Mouse (Mus musculus): Measurements from ENCODE around the gene Jam2. TPM values are rescaled to one million over a fixed set of nuclear protein-coding genes. Genes with fewer than 3 reads are reported as not detected.

Jam2 gene
- total and polyA plus RNA-seq, 3 experiments: 0.38 TPM; not detected in 2

DNA sequence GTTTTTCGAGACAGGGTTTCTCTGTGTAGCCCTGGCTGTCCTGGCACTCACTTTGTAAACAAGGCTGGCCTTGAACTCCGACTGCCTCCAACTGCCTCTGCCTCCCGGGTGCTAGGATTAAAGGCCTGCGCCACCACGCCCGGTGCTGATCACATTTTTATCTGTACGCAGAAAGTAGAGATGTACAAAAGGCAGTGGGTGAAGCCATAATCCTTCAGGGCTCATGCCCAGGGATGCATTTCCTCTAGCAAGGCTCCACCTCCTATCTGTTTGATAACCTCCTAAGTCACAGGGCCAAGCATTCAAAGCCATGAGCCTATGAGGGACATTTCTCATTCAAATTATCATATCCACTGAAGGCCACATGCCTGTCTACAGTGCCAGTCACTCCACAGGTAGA lies 34.0 kb downstream of the Jam2 start:
- ATAC-seq (ENCODE audit: extremely low read depth, insufficient number of reproducible peaks, low FRiP score, poor library complexity, severe bottlenecking) (no peak), DNase-seq (ENCODE audit: low spot score) (no peak)
- Histone ChIP-seq H3K27me3 (ENCODE audit: insufficient read depth, low read length) (no peaks in the 10 kb centered on the region), H3K9me3 (replicated peaks) (no peaks in the 10 kb centered on the region), H3K4me3 (ENCODE audit: low read depth, low read length) (no peak overlapping the region), H3K4me1 (ENCODE audit: insufficient read depth, low read depth, low read length) (no peaks in the 10 kb centered on the region), H3K36me3 (replicated peaks) (no peaks in the 10 kb centered on the region)
- TF ChIP-seq GATA1 (IDR thresholded peaks at IDR 0.05; ENCODE audit: borderline replicate concordance, low read length): no peak
- no peak for TF ChIP-seq TAL1 (conservative IDR thresholded peaks at IDR 0.05; ENCODE audit: low read depth, low read length)
- TF ChIP-seq GATA2 (IDR thresholded peaks at IDR 0.05; ENCODE audit: borderline replicate concordance, low read depth, low read length): no peak
- no peak for TF ChIP-seq POLR2AphosphoS5 (IDR thresholded peaks at IDR 0.05; ENCODE audit: insufficient replicate concordance, low read depth, low read length)
- TF ChIP-seq CTCF (IDR thresholded peaks at IDR 0.05; ENCODE audit: low read depth, low read length): no peak

GRCm38 (mm10) chr16:84810254-84810653 lies 36.3 kb downstream of the Jam2 start:
- H3K4me1 ChIP-seq (ENCODE audit: insufficient read depth, low read depth, low read length): no peaks in the 10 kb centered on the region
- no peaks in the 10 kb centered on the region for H3K36me3 ChIP-seq (replicated peaks)
- H3K9me3 ChIP-seq (replicated peaks): no peaks in the 10 kb centered on the region
- no peaks in the 10 kb centered on the region; the same call in 1 of the 2 replicates for H3K27me3 ChIP-seq (ENCODE audit: insufficient read depth, low read length)
- no peak for TF ChIP-seq CTCF (IDR thresholded peaks at IDR 0.05; ENCODE audit: low read depth, low read length)
- no peak for TF ChIP-seq GATA2 (IDR thresholded peaks at IDR 0.05; ENCODE audit: borderline replicate concordance, low read depth, low read length)
- TF ChIP-seq TAL1 (conservative IDR thresholded peaks at IDR 0.05; ENCODE audit: low read depth, low read length): no peak
- no peak for TF ChIP-seq POLR2AphosphoS5 (IDR thresholded peaks at IDR 0.05; ENCODE audit: insufficient replicate concordance, low read depth, low read length)
- TF ChIP-seq GATA1 (IDR thresholded peaks at IDR 0.05; ENCODE audit: borderline replicate concordance, low read length): no peak
- ATAC-seq (ENCODE audit: extremely low read depth, insufficient number of reproducible peaks, low FRiP score, poor library complexity, severe bottlenecking): no peak
- DNase-seq (ENCODE audit: low spot score): no peak
- H3K4me3 ChIP-seq (ENCODE audit: low read depth, low read length): no peak overlapping the region

GRCm38 (mm10) chr16:84813852-84814251 lies 39.9 kb downstream of the Jam2 start:
- DNase-seq (ENCODE audit: low spot score): no peak
- Histone ChIP-seq H3K4me3 (ENCODE audit: low read depth, low read length) (no peak overlapping the region), H3K36me3 (replicated peaks) (no peaks in the 10 kb centered on the region), H3K9me3 (replicated peaks) (no peaks in the 10 kb centered on the region), H3K27me3 (ENCODE audit: insufficient read depth, low read length) (no peaks in the 10 kb centered on the region; the same call in 1 of the 2 replicates), H3K4me1 (ENCODE audit: insufficient read depth, low read depth, low read length) (no peaks in the 10 kb centered on the region)
- ATAC-seq (ENCODE audit: extremely low read depth, insufficient number of reproducible peaks, low FRiP score, poor library complexity, severe bottlenecking): no peak
- TF ChIP-seq GATA1 (IDR thresholded peaks at IDR 0.05; ENCODE audit: borderline replicate concordance, low read length): no peak
- no peak for TF ChIP-seq GATA2 (IDR thresholded peaks at IDR 0.05; ENCODE audit: borderline replicate concordance, low read depth, low read length)
- TF ChIP-seq POLR2AphosphoS5 (IDR thresholded peaks at IDR 0.05; ENCODE audit: insufficient replicate concordance, low read depth, low read length): no peak
- no peak for TF ChIP-seq CTCF (IDR thresholded peaks at IDR 0.05; ENCODE audit: low read depth, low read length)
- no peak for TF ChIP-seq TAL1 (conservative IDR thresholded peaks at IDR 0.05; ENCODE audit: low read depth, low read length)

DNA sequence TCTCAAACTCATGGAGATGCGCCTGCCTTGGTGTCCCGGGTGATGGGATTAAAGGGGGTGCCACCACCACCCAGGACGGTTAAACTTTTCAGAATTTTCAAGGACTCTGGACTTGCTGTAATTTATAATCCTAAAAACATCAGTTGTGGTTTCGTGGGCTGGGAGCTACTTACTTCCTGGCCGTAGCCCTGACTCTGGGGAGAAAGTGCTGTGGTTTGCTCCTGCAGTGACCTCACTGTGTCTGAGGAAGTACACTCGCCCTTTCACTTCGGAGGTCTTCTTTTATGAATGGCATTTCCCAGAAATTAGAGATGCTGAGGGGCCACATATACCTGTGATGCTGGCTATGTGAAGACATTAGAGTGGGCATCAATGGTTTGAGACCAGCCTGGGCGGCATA lies 40.6 kb downstream of the Jam2 start:
- H3K36me3 ChIP-seq (replicated peaks): peaks cover 4% of the 10 kb centered on the region
- no peaks in the 10 kb centered on the region for H3K9me3 ChIP-seq (replicated peaks)
- no peaks in the 10 kb centered on the region for H3K4me1 ChIP-seq (ENCODE audit: insufficient read depth, low read depth, low read length)
- TF ChIP-seq CTCF (IDR thresholded peaks at IDR 0.05; ENCODE audit: low read depth, low read length) (no peak), TAL1 (conservative IDR thresholded peaks at IDR 0.05; ENCODE audit: low read depth, low read length) (no peak), POLR2AphosphoS5 (IDR thresholded peaks at IDR 0.05; ENCODE audit: insufficient replicate concordance, low read depth, low read length) (no peak), GATA2 (IDR thresholded peaks at IDR 0.05; ENCODE audit: borderline replicate concordance, low read depth, low read length) (no peak), GATA1 (IDR thresholded peaks at IDR 0.05; ENCODE audit: borderline replicate concordance, low read length) (no peak)
- DNase-seq (ENCODE audit: low spot score): no peak
- H3K4me3 ChIP-seq (ENCODE audit: low read depth, low read length): no peak overlapping the region
- no peak for ATAC-seq (ENCODE audit: extremely low read depth, insufficient number of reproducible peaks, low FRiP score, poor library complexity, severe bottlenecking)
- H3K27me3 ChIP-seq (ENCODE audit: insufficient read depth, low read length): no peaks in the 10 kb centered on the region; the same call in 1 of the 2 replicates

GRCm38 (mm10) chr16:84817423-84817822 lies 43.5 kb downstream of the Jam2 start:
- Histone ChIP-seq H3K4me3 (ENCODE audit: low read depth, low read length) (no peak overlapping the region), H3K4me1 (ENCODE audit: insufficient read depth, low read depth, low read length) (no peaks in the 10 kb centered on the region), H3K9me3 (replicated peaks) (no peaks in the 10 kb centered on the region), H3K36me3 (replicated peaks) (peaks cover 29% of the 10 kb centered on the region), H3K27me3 (ENCODE audit: insufficient read depth, low read length) (no peaks in the 10 kb centered on the region; the same call in 1 of the 2 replicates)
- no peak for TF ChIP-seq GATA2 (IDR thresholded peaks at IDR 0.05; ENCODE audit: borderline replicate concordance, low read depth, low read length)
- no peak for TF ChIP-seq TAL1 (conservative IDR thresholded peaks at IDR 0.05; ENCODE audit: low read depth, low read length)
- TF ChIP-seq CTCF (IDR thresholded peaks at IDR 0.05; ENCODE audit: low read depth, low read length): peak; percentile 13; the same call in 1 of the 2 replicates
- TF ChIP-seq POLR2AphosphoS5 (IDR thresholded peaks at IDR 0.05; ENCODE audit: insufficient replicate concordance, low read depth, low read length): no peak
- no peak for TF ChIP-seq GATA1 (IDR thresholded peaks at IDR 0.05; ENCODE audit: borderline replicate concordance, low read length)
- peak; percentile 43; the same call in 1 of the 2 replicates for ATAC-seq (ENCODE audit: extremely low read depth, insufficient number of reproducible peaks, low FRiP score, poor library complexity, severe bottlenecking)
- peak; percentile 4 for DNase-seq (ENCODE audit: low spot score)

DNA sequence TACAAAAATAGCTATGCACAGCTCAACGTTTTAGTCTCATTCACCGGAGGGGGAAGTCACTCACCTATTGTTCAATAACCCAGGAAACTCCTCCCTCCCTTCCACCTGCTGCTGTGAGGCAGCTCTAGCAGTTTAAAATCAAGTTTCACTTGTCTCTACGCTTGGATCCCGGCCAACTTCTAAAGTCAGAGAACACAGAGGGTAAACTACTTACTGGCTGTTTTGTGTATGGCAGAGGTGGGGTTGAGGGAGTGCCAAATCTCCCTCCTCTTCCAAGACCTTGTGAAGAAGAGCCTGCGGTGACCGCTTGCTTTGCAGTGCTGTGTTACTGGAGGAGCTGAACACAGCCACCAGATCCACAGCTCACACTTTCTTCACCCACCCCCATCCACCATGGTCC lies 51.1 kb downstream of the Jam2 start:
- no peak overlapping the region for H3K4me3 ChIP-seq (ENCODE audit: low read depth, low read length)
- peaks cover 8% of the 10 kb centered on the region for H3K4me1 ChIP-seq (ENCODE audit: insufficient read depth, low read depth, low read length)
- H3K36me3 ChIP-seq (replicated peaks): peaks cover 86% of the 10 kb centered on the region
- H3K9me3 ChIP-seq (replicated peaks): no peaks in the 10 kb centered on the region
- TF ChIP-seq CTCF (IDR thresholded peaks at IDR 0.05; ENCODE audit: low read depth, low read length) (no peak), TAL1 (conservative IDR thresholded peaks at IDR 0.05; ENCODE audit: low read depth, low read length) (no peak), GATA2 (IDR thresholded peaks at IDR 0.05; ENCODE audit: borderline replicate concordance, low read depth, low read length) (no peak), POLR2AphosphoS5 (IDR thresholded peaks at IDR 0.05; ENCODE audit: insufficient replicate concordance, low read depth, low read length) (no peak), GATA1 (IDR thresholded peaks at IDR 0.05; ENCODE audit: borderline replicate concordance, low read length) (no peak)
- H3K27me3 ChIP-seq (ENCODE audit: insufficient read depth, low read length): no peaks in the 10 kb centered on the region
- DNase-seq (ENCODE audit: low spot score) (no peak), ATAC-seq (ENCODE audit: extremely low read depth, insufficient number of reproducible peaks, low FRiP score, poor library complexity, severe bottlenecking) (no peak)
